Comparison of ENCODE assay signal across 10 mouse cellular contexts in genomic region chr4:152103025-152103424, GRCm38 (mm10). TPM values are rescaled to one million over a fixed set of nuclear protein-coding genes. Genes with fewer than 3 reads are reported as not detected.
DNase-seq lines count a peak whose midpoint lies in the region; TF ChIP-seq lines count a peak whose summit lies in the region.
"Had no signal": no experiment of that assay in that cellular context is flagged by ENCODE, and none has a peak within 500 bp of the region (broad histone marks: within the 10 kb centered on the region; RNA-seq: fewer than 3 reads in every experiment).

No protein-coding gene starts in this region.

- H3K36me3 ChIP-seq in MEL (ENCODE audit: control insufficient read depth in 1 of 2, insufficient read depth in 2 of 2, low read length in 2 of 2), result peaks cover 1 to 2% of the 10 kb centered on the region in 2 experiments; a peak in 2 of 4 replicates
- H3K36me3 ChIP-seq in limb, embryonic 10.5 days, result peaks cover 53% of the 10 kb centered on the region

- TF ChIP-seq EP300 in MEL (IDR thresholded peaks at IDR 0.05; ENCODE audit: low read depth in 1 of 2, low read length in 2 of 2), result no peak

- H3K4me3 ChIP-seq in MEL (ENCODE audit: control insufficient read depth in 1 of 2, insufficient read depth in 1 of 2, low read depth in 2 of 2, low read length in 2 of 2), result no peak overlapping the region
- no peak overlapping the region for H3K4me3 ChIP-seq in limb, embryonic 10.5 days
- H3K4me3 ChIP-seq: lung, embryonic 15.5 days had no signal

- no peaks in the 10 kb centered on the region for H3K27me3 ChIP-seq in MEL (ENCODE audit: control insufficient read depth in 1 of 2, insufficient read depth in 2 of 2, low read length in 2 of 2)
- H3K27me3 ChIP-seq in limb, embryonic 10.5 days (ENCODE audit: low read depth, poor library complexity, severe bottlenecking), result peaks cover 16% of the 10 kb centered on the region
- H3K27me3 ChIP-seq: lung, embryonic 15.5 days had no signal

- WGBS in limb, embryonic 10.5 days, result 38% methylated on average over 7 of the region's 7 CpGs

- DNase-seq in layer of hippocampus, adult 11-12 months (ENCODE audit: low spot score), result peak; percentile 76
- DNase-seq in layer of hippocampus, adult 9-10 months (ENCODE audit: low spot score), result no peak
- peak; percentile 75 for DNase-seq in MEL (ENCODE audit: low read depth, low spot score)
- peak; percentile 48 for DNase-seq in brain, embryonic 14.5 days (ENCODE audit: low read depth)
- DNase-seq in gastrocnemius, postnatal 10 days, result peak; percentile 81
- peak; percentile 82 for DNase-seq in limb, embryonic 10.5 days (ENCODE audit: low spot score)
- DNase-seq in retina, embryonic 14.5 days (ENCODE audit: low spot score), result peak; percentile 89
- peak; percentile 68 for DNase-seq in urinary bladder, postnatal 25 days (ENCODE audit: low spot score)

- TF ChIP-seq RAD21 in MEL (IDR thresholded peaks at IDR 0.05; ENCODE audit: low read depth, low read length), result peak; percentile 7

- peaks cover 3 to 8% of the 10 kb centered on the region in 2 experiments; a peak in 3 of 4 replicates for H3K4me1 ChIP-seq in MEL (ENCODE audit: control insufficient read depth in 1 of 2, insufficient read depth in 2 of 2, low read length in 2 of 2)
- H3K4me1 ChIP-seq in limb, embryonic 10.5 days, result peaks cover 42% of the 10 kb centered on the region

- no peaks in the 10 kb centered on the region for H3K9me3 ChIP-seq in MEL (replicated peaks; ENCODE audit: insufficient read depth, low read length)
- no peaks in the 10 kb centered on the region for H3K9me3 ChIP-seq in limb, embryonic 10.5 days (replicated peaks)
- H3K9me3 ChIP-seq: lung, embryonic 15.5 days had no signal

- TF ChIP-seq POLR2A in MEL (IDR thresholded peaks at IDR 0.05; ENCODE audit: control insufficient read depth in 1 of 2, insufficient read depth in 1 of 2, low read depth in 1 of 2, low read length in 2 of 2, poor library complexity in 1 of 2), result no peak
- no peak for TF ChIP-seq POLR2A in brain, embryonic 14.5 days (IDR thresholded peaks at IDR 0.05; ENCODE audit: borderline replicate concordance, extremely low read depth, insufficient read depth, insufficient read length, poor library complexity, severe bottlenecking)

- no peak overlapping the region for H3K27ac ChIP-seq in MEL (ENCODE audit: control insufficient read depth, low read depth, low read length)
- no peak overlapping the region for H3K27ac ChIP-seq in limb, embryonic 10.5 days
- H3K27ac ChIP-seq: lung, embryonic 15.5 days had no signal

- H3K79me2 ChIP-seq in MEL (ENCODE audit: control insufficient read depth, insufficient read depth, low read length, poor library complexity), result no peaks in the 10 kb centered on the region

- no peak overlapping the region for H3K9ac ChIP-seq in MEL (ENCODE audit: control insufficient read depth, low read depth, low read length, poor library complexity, severe bottlenecking)
- H3K9ac ChIP-seq: lung, embryonic 15.5 days had no signal

- TF ChIP-seq CTCF in MEL (IDR thresholded peaks at IDR 0.05 in 2 of 3, conservative IDR thresholded peaks at IDR 0.05 in 1 of 3; ENCODE audit: control insufficient read depth in 1 of 3, insufficient read depth in 1 of 3, low read depth in 2 of 3, low read length in 3 of 3, poor library complexity in 1 of 3, severe bottlenecking in 1 of 3), result peak; percentile 77 to 91 (median 89)
- TF ChIP-seq CTCF in brain, embryonic 14.5 days (IDR thresholded peaks at IDR 0.05; ENCODE audit: borderline replicate concordance, extremely low read depth, insufficient read depth, insufficient read length), result peak; percentile 87

TF ChIP-seq in MEL, 35 proteins besides CTCF, POLR2A, EP300 and RAD21:
- no peak for TF ChIP-seq ZC3H11A (IDR thresholded peaks at IDR 0.05; ENCODE audit: low read depth, low read length)
- peak; percentile 53 for TF ChIP-seq SMC3 (IDR thresholded peaks at IDR 0.05; ENCODE audit: low read depth, low read length)
TF ChIP-seq in MEL: peak in this region for 1.

RNA-seq across cellular contexts. Expression of gene Tnfrsf25, which starts 12.7 kb away (rescaled TPM):
- total RNA-seq in MEL (2012; rRNA removed), result 0.49 and 1.1 TPM in 2 replicates
- under 1 TPM in 1 of 2 experiments, not detected in 1; 0.97 TPM for polyA plus RNA-seq in MEL (2012; ENCODE audit: insufficient read depth in 1 of 2, insufficient read length in 2 of 2, low read depth in 1 of 2, low replicate concordance in 2 of 2, missing spikeins in 1 of 2)
- polyA plus RNA-seq in brain, embryonic 14.5 days (2012; rRNA removed), result 3.8 and 4.4 TPM in 2 replicates
- 1 to 10 TPM in 1 of 2 experiments, under 1 TPM in 1; 0.82 to 2.9 TPM for total RNA-seq in gastrocnemius, postnatal 10 days (2021)
- polyA plus RNA-seq in limb, embryonic 10.5 days (2016; fragmentation: Nextera tagmentation; extraction: Ambion mirVana), result 0.67 and 0.75 TPM in 2 replicates

RNA-seq across cellular contexts. Expression of gene Plekhg5, which starts 30.7 kb away (rescaled TPM):
- 9.6 and 10.8 TPM in 2 replicates for total RNA-seq in MEL (2012; rRNA removed)
- 10 to 100 TPM in 1 of 2 experiments, not detected in 1; 19.6 TPM for polyA plus RNA-seq in MEL (2012; ENCODE audit: insufficient read depth in 1 of 2, insufficient read length in 2 of 2, low read depth in 1 of 2, low replicate concordance in 2 of 2, missing spikeins in 1 of 2)
- 14.0 and 18.6 TPM in 2 replicates for polyA plus RNA-seq in brain, embryonic 14.5 days (2012; rRNA removed)
- total RNA-seq in gastrocnemius, postnatal 10 days (2021), result 10 to 100 TPM; 14.7 to 22.0 TPM
- 9.5 and 13.3 TPM in 2 replicates for polyA plus RNA-seq in limb, embryonic 10.5 days (2016; fragmentation: Nextera tagmentation; extraction: Ambion mirVana)

RNA-seq across cellular contexts. Expression of gene Espn, which starts 49.1 kb away (rescaled TPM):
- 4.5 and 5.0 TPM in 2 replicates for total RNA-seq in MEL (2012; rRNA removed)
- polyA plus RNA-seq in MEL (2012; ENCODE audit: insufficient read depth in 1 of 2, insufficient read length in 2 of 2, low read depth in 1 of 2, low replicate concordance in 2 of 2, missing spikeins in 1 of 2), result 10 to 100 TPM in 1 of 2 experiments, not detected in 1; 19.6 TPM
- polyA plus RNA-seq in brain, embryonic 14.5 days (2012; rRNA removed), result 0.38 and 0.48 TPM in 2 replicates
- total RNA-seq in gastrocnemius, postnatal 10 days (2021), result 1 to 10 TPM; 1.1 to 1.2 TPM
- 2.9 and 3.2 TPM in 2 replicates for polyA plus RNA-seq in limb, embryonic 10.5 days (2016; fragmentation: Nextera tagmentation; extraction: Ambion mirVana)

RNA-seq across cellular contexts. Expression of gene Hes2, which starts 55.6 kb away (rescaled TPM):
- total RNA-seq in MEL (2012; rRNA removed), result 0.20 TPM in 1 of 2 replicates, not detected in the other
- under 1 TPM in 1 of 2 experiments, not detected in 1; 0.28 TPM for polyA plus RNA-seq in MEL (2012; ENCODE audit: insufficient read depth in 1 of 2, insufficient read length in 2 of 2, low read depth in 1 of 2, low replicate concordance in 2 of 2, missing spikeins in 1 of 2)
- polyA plus RNA-seq in brain, embryonic 14.5 days (2012; rRNA removed), result not detected in 2 replicates
- not detected for total RNA-seq in gastrocnemius, postnatal 10 days (2021)
- not detected in 2 replicates for polyA plus RNA-seq in limb, embryonic 10.5 days (2016; fragmentation: Nextera tagmentation; extraction: Ambion mirVana)
- polyA plus RNA-seq: frontal cortex, adult 2 months had no signal
